Mouse (Mus musculus) right cerebral cortex, adult 18-20 months (tissue): ENCODE data around the gene Gpc6.

ENCODE experiments used
- DNase-seq: peaks from one replicate; pipeline ENCODE4 v3.0.0; 2022; ENCODE audit warnings: mixed read lengths

Gene Gpc6

GRCm38 (mm10) chr14:117813473-117813872 is 888.4 kb downstream of the Gpc6 start:
- DNase-seq, result peak; percentile 67

GRCm38 (mm10) chr14:117816008-117816407 is 890.9 kb downstream of the Gpc6 start:
- DNase-seq, result no peak

- DNase-seq, result no peak
Observed at GRCm38 (mm10) chr14:117816706-117817105, 891.6 kb downstream of the Gpc6 start.

GRCm38 (mm10) chr14:117817196-117817595 is 892.1 kb downstream of the Gpc6 start:
- no peak for DNase-seq

- DNase-seq, result no peak
Observed at GRCm38 (mm10) chr14:117824491-117824890, 899.4 kb downstream of the Gpc6 start.

GRCm38 (mm10) chr14:117826294-117827046 is 901.4 kb downstream of the Gpc6 start:
- DNase-seq, result no peak

- DNase-seq, result no peak
Observed at GRCm38 (mm10) chr14:117831267-117831666, 906.2 kb downstream of the Gpc6 start.

- peak; percentile 55 for DNase-seq
Observed at GRCm38 (mm10) chr14:117831731-117832130, 906.6 kb downstream of the Gpc6 start.

GRCm38 (mm10) chr14:117835506-117835905 is 910.4 kb downstream of the Gpc6 start:
- no peak for DNase-seq

GRCm38 (mm10) chr14:117837021-117837420 is 911.9 kb downstream of the Gpc6 start:
- no peak for DNase-seq

- DNase-seq, result no peak
Observed at GRCm38 (mm10) chr14:117837715-117838114, 912.6 kb downstream of the Gpc6 start.

GRCm38 (mm10) chr14:117841211-117841610 is 916.1 kb downstream of the Gpc6 start:
- no peak for DNase-seq

GRCm38 (mm10) chr14:117841797-117842553 is 916.9 kb downstream of the Gpc6 start:
- no peak for DNase-seq

- DNase-seq, result no peak
Observed at GRCm38 (mm10) chr14:117849591-117850505, 924.7 kb downstream of the Gpc6 start.

GRCm38 (mm10) chr14:117852266-117852665 is 927.2 kb downstream of the Gpc6 start:
- DNase-seq, result no peak

GRCm38 (mm10) chr14:117852842-117853241 is 927.7 kb downstream of the Gpc6 start:
- no peak for DNase-seq

GRCm38 (mm10) chr14:117854498-117854897 is 929.4 kb downstream of the Gpc6 start:
- DNase-seq, result no peak

- DNase-seq, result no peak
Observed at GRCm38 (mm10) chr14:117871268-117871667, 946.2 kb downstream of the Gpc6 start.

GRCm38 (mm10) chr14:117879313-117879712 is 954.2 kb downstream of the Gpc6 start:
- no peak for DNase-seq

- no peak for DNase-seq
Observed at GRCm38 (mm10) chr14:117881112-117881511, 956.0 kb downstream of the Gpc6 start.

- peak; percentile 33 for DNase-seq
Observed at GRCm38 (mm10) chr14:117882222-117882621, 957.1 kb downstream of the Gpc6 start.

GRCm38 (mm10) chr14:117889653-117890052 is 964.5 kb downstream of the Gpc6 start:
- no peak for DNase-seq

- no peak for DNase-seq
Observed at GRCm38 (mm10) chr14:117891426-117891825, 966.3 kb downstream of the Gpc6 start.
